Comparison of ENCODE assay signal across 26 mouse cellular contexts in genomic region chr11:7282981-7283380, GRCm38 (mm10).
DNase-seq lines count a peak whose midpoint lies in the region; ATAC-seq lines count a peak whose summit lies in the region.
"Had no signal": no experiment of that assay in that cellular context is flagged by ENCODE, and none has a peak within 500 bp of the region (broad histone marks: within the 10 kb centered on the region; RNA-seq: fewer than 3 reads in every experiment).

No protein-coding gene starts in this region.

- H3K4me3 ChIP-seq in embryonic facial prominence, embryonic 12.5 days, result no peak overlapping the region
- H3K4me3 ChIP-seq in embryonic facial prominence, embryonic 15.5 days (replicated peaks), result no peak overlapping the region
- no peak overlapping the region for H3K4me3 ChIP-seq in forebrain, embryonic 12.5 days (replicated peaks)
- H3K4me3 ChIP-seq: erythroblast, embryonic 14.5 days; forebrain, embryonic 10.5 days; forebrain, embryonic 15.5 days; heart, adult 2 months; heart, embryonic 10.5 days; heart, embryonic 13.5 days had no signal

- H3K9ac ChIP-seq in embryonic facial prominence, embryonic 12.5 days, result no peak overlapping the region
- H3K9ac ChIP-seq in embryonic facial prominence, embryonic 15.5 days, result no peak overlapping the region
- no peak overlapping the region for H3K9ac ChIP-seq in forebrain, embryonic 12.5 days
- H3K9ac ChIP-seq: forebrain, embryonic 15.5 days; heart, embryonic 13.5 days; hindbrain, embryonic 14.5 days had no signal

- no peaks in the 10 kb centered on the region for H3K27me3 ChIP-seq in embryonic facial prominence, embryonic 12.5 days
- no peaks in the 10 kb centered on the region for H3K27me3 ChIP-seq in embryonic facial prominence, embryonic 15.5 days
- H3K27me3 ChIP-seq in forebrain, embryonic 12.5 days, result no peaks in the 10 kb centered on the region
- H3K27me3 ChIP-seq: forebrain, embryonic 15.5 days; heart, embryonic 13.5 days had no signal

- WGBS in embryonic facial prominence, embryonic 12.5 days, result 60% methylated on average over 3 of the region's 3 CpGs
- 60% methylated on average over 3 of the region's 3 CpGs for WGBS in embryonic facial prominence, embryonic 15.5 days
- WGBS in forebrain, embryonic 12.5 days, result 88% methylated on average over 3 of the region's 3 CpGs

- DNase-seq in 3T3-L1 (ENCODE audit: low read depth, low spot score) (peak; percentile 75), NIH3T3 (ENCODE audit: low read depth) (peak; percentile 55)
- DNase-seq in adrenal gland, postnatal 36 days, result no peak
- DNase-seq in kidney, postnatal 10 days, result no peak
- DNase-seq in right cerebral cortex, postnatal 36 days (ENCODE audit: low spot score in 2 of 2), result no peak
- DNase-seq: adrenal gland, adult 2 months; adrenal gland, postnatal 14 days; cerebellum, adult 11-12 months; cerebellum, adult 8-10 months; cerebellum, postnatal 10 days; cerebellum, postnatal 36 days; embryo, embryonic 11 days; gastrocnemius, postnatal 36 days; heart, adult 2 months; heart, postnatal 14 days; heart, postnatal 4 days had no signal

- no peak overlapping the region for H3K4me2 ChIP-seq in embryonic facial prominence, embryonic 12.5 days (replicated peaks)
- no peak overlapping the region for H3K4me2 ChIP-seq in embryonic facial prominence, embryonic 15.5 days (replicated peaks)
- H3K4me2 ChIP-seq in forebrain, embryonic 12.5 days, result no peak overlapping the region
- H3K4me2 ChIP-seq: forebrain, embryonic 15.5 days; heart, embryonic 13.5 days; hindbrain, embryonic 14.5 days had no signal

- peaks cover 33% of the 10 kb centered on the region for H3K4me1 ChIP-seq in embryonic facial prominence, embryonic 12.5 days
- peaks cover 39% of the 10 kb centered on the region for H3K4me1 ChIP-seq in embryonic facial prominence, embryonic 15.5 days
- no peaks in the 10 kb centered on the region for H3K4me1 ChIP-seq in forebrain, embryonic 12.5 days
- H3K4me1 ChIP-seq: forebrain, embryonic 15.5 days; heart, embryonic 10.5 days; heart, embryonic 13.5 days had no signal

- H3K36me3 ChIP-seq in embryonic facial prominence, embryonic 12.5 days, result no peaks in the 10 kb centered on the region
- H3K36me3 ChIP-seq in embryonic facial prominence, embryonic 15.5 days, result no peaks in the 10 kb centered on the region
- H3K36me3 ChIP-seq in forebrain, embryonic 12.5 days (replicated peaks), result no peaks in the 10 kb centered on the region
- H3K36me3 ChIP-seq: forebrain, embryonic 10.5 days; forebrain, embryonic 15.5 days; heart, embryonic 10.5 days; heart, embryonic 13.5 days had no signal

- no peaks in the 10 kb centered on the region for H3K9me3 ChIP-seq in embryonic facial prominence, embryonic 12.5 days
- no peaks in the 10 kb centered on the region for H3K9me3 ChIP-seq in embryonic facial prominence, embryonic 15.5 days (replicated peaks)
- H3K9me3 ChIP-seq in forebrain, embryonic 12.5 days, result no peaks in the 10 kb centered on the region
- H3K9me3 ChIP-seq: forebrain, embryonic 10.5 days; forebrain, embryonic 15.5 days; heart, embryonic 10.5 days; heart, embryonic 13.5 days had no signal

- ATAC-seq in embryonic facial prominence, embryonic 12.5 days (ENCODE audit: insufficient number of reproducible peaks, insufficient read depth, low FRiP score, low TSS enrichment), result no peak
- ATAC-seq in embryonic facial prominence, embryonic 15.5 days (ENCODE audit: insufficient number of reproducible peaks, low FRiP score, low TSS enrichment, low read depth), result no peak
- no peak for ATAC-seq in forebrain, embryonic 12.5 days (ENCODE audit: low FRiP score)
- ATAC-seq: forebrain, embryonic 15.5 days; intestine, postnatal 0 days had no signal

- H3K27ac ChIP-seq in embryonic facial prominence, embryonic 12.5 days, result peak overlapping the region; percentile 80
- H3K27ac ChIP-seq in embryonic facial prominence, embryonic 15.5 days (replicated peaks), result peak overlapping the region; percentile 48; the same call in 1 of the 2 replicates
- no peak overlapping the region for H3K27ac ChIP-seq in forebrain, embryonic 12.5 days
- H3K27ac ChIP-seq: forebrain, embryonic 15.5 days; heart, adult 2 months; heart, embryonic 10.5 days; heart, embryonic 13.5 days; hindbrain, embryonic 14.5 days had no signal

Comparison
In these comparisons a context has a peak if more than half of its experiments do, and no peak if none do; other contexts are left out.
1. DNase-seq: peak in 3T3-L1 (single experiment) and NIH3T3 (single experiment); none in adrenal gland, postnatal 36 days (0 of 2), kidney, postnatal 10 days (single experiment) and right cerebral cortex, postnatal 36 days (0 of 2).